Mouse (Mus musculus) testis, adult 2 months (tissue): ENCODE results near the gene Kdm4a.

Experiments
- CTCF ChIP-seq: fragments of 200-500 bp; IDR thresholded peaks from 2 replicates; pipeline ENCODE4 v1.5.1; 2012; ENCODE audit warnings: low read depth, mild to moderate bottlenecking, inconsistent platforms, low read length, moderate library complexity; ENCODE audit not compliant: control insufficient read depth, insufficient read depth, insufficient replicate concordance
- POLR2A ChIP-seq: fragments of 200-500 bp; IDR thresholded peaks from 2 replicates; pipeline ENCODE4 v1.6.1; 2012; ENCODE audit warnings: low read depth, mild to moderate bottlenecking, inconsistent platforms, low read length, moderate library complexity; ENCODE audit not compliant: control insufficient read depth

DNA sequence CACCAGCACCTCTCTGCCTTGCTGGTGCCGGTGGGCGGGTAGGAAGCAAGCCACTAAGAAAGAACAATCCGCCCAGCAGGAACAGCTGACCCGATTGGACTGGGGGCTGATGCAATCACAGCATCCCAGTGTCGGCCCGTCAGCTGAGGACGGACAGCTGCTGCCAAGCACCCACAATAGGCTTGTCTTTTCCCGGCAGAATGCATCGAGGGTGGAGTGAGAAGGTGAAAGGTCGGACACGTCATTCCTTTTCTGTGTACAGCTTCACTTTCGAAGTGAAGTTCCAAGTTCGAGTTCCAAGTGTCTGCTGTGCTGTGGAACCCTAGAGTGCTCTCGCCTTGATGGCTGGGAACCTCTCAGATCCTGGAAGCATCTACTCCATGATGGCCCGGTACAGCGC, 42.0 kb downstream of the Kdm4a start:
- TF ChIP-seq CTCF, result no peak
- TF ChIP-seq POLR2A, result no peak
